Mouse (Mus musculus) ZHBTc4 (cell line): ENCODE measurements around the gene Inpp5b.
"Not testable (repeated sequence)": the region's sequence is repeated elsewhere in the genome, so short reads cannot be mapped to it uniquely, and the experiment has no call there.

Source experiments
- DNase-seq: peaks from one replicate; pipeline ENCODE4 v3.0.0-alpha.2; 2011; ENCODE audit warnings: low read depth, low spot score

Inpp5b gene

GRCm38 (mm10) chr4:124741376-124742343, at the start of gene Inpp5b:
Gene Inpp5b, plus strand, starts transcription at chr4:124741850.
- peak; percentile 82 for DNase-seq

GRCm38 (mm10) chr4:124692416-124692861, 49.2 kb upstream of the Inpp5b start:
- no peak for DNase-seq

GRCm38 (mm10) chr4:124693135-124693894, 48.3 kb upstream of the Inpp5b start, which contains the start of gene Utp11:
Gene Utp11, minus strand, starts transcription at chr4:124693600.
- peak; percentile 95 for DNase-seq

- DNase-seq = no peak
Measured at GRCm38 (mm10) chr4:124694572-124694971, 47.1 kb upstream of the Inpp5b start.

GRCm38 (mm10) chr4:124695786-124696516, 45.7 kb upstream of the Inpp5b start:
- DNase-seq = peak; percentile 65

GRCm38 (mm10) chr4:124699791-124700190, 41.9 kb upstream of the Inpp5b start:
- no peak for DNase-seq

GRCm38 (mm10) chr4:124700248-124700971, 41.2 kb upstream of the Inpp5b start, which contains the start of gene Fhl3:
Gene Fhl3, plus strand, starts transcription at chr4:124700701.
- peak; percentile 90 for DNase-seq

- DNase-seq = peak; percentile 62
Measured at GRCm38 (mm10) chr4:124701052-124701845, 40.4 kb upstream of the Inpp5b start.

- DNase-seq = no peak
Measured at GRCm38 (mm10) chr4:124701916-124702315, 39.7 kb upstream of the Inpp5b start.

- no peak for DNase-seq
Measured at GRCm38 (mm10) chr4:124703406-124703805, 38.2 kb upstream of the Inpp5b start.

GRCm38 (mm10) chr4:124703881-124704796, 37.5 kb upstream of the Inpp5b start:
- DNase-seq = peak; percentile 47

GRCm38 (mm10) chr4:124704797-124705474, 36.7 kb upstream of the Inpp5b start:
- DNase-seq = no peak

GRCm38 (mm10) chr4:124705661-124706269, 35.9 kb upstream of the Inpp5b start:
- DNase-seq = no peak

GRCm38 (mm10) chr4:124707381-124708199, 34.1 kb upstream of the Inpp5b start:
- peak; percentile 32 for DNase-seq

GRCm38 (mm10) chr4:124708200-124708517, 33.5 kb upstream of the Inpp5b start:
- DNase-seq = not testable (repeated sequence)

GRCm38 (mm10) chr4:124708518-124709477, 32.9 kb upstream of the Inpp5b start:
- peak; percentile 95 for DNase-seq
